Mouse (Mus musculus) G1E-ER4 (cell line): ENCODE measurements around the gene Cage1. TPM values are rescaled to one million over a fixed set of nuclear protein-coding genes. Genes with fewer than 3 reads are reported as not detected.

Experiments used
- GATA1 ChIP-seq: IDR thresholded peaks from one replicate; pipeline ENCODE4 v1.8.0; 2012; ENCODE audit warnings: low read length, inconsistent platforms
- polyA plus RNA-seq: library from polyadenylated mRNA; stranded (reverse); fragments of >175 nt; gene quantifications from 2 replicates; pipeline ENCODE4 v1.2.3, GENCODE M21; 2012

Cage1 gene
- 0.19 and 0.27 TPM in 2 replicates for polyA plus RNA-seq

- no peak for TF ChIP-seq GATA1
These were observed at the start of gene Cage1 for GRCm38 (mm10) chr13:38037044-38037687. Gene Cage1 (minus strand): TSS chr13:38037069.

GRCm38 (mm10) chr13:38081161-38081560 is 44.3 kb upstream of the Cage1 start:
- TF ChIP-seq GATA1 = no peak

GRCm38 (mm10) chr13:38080725-38081124 is 43.9 kb upstream of the Cage1 start:
- TF ChIP-seq GATA1 = no peak

GRCm38 (mm10) chr13:38080014-38080413 is 43.1 kb upstream of the Cage1 start:
- TF ChIP-seq GATA1 = no peak

GRCm38 (mm10) chr13:38079366-38079765 is 42.5 kb upstream of the Cage1 start:
- TF ChIP-seq GATA1 = no peak

GRCm38 (mm10) chr13:38078836-38079235 is 42.0 kb upstream of the Cage1 start:
- TF ChIP-seq GATA1 = no peak

GRCm38 (mm10) chr13:38077113-38077512 is 40.2 kb upstream of the Cage1 start:
- no peak for TF ChIP-seq GATA1

- no peak for TF ChIP-seq GATA1
These were observed 37.5 kb upstream of the Cage1 start for GRCm38 (mm10) chr13:38074404-38074803.

- TF ChIP-seq GATA1 = peak; percentile 51
These were observed 36.8 kb upstream of the Cage1 start for GRCm38 (mm10) chr13:38073374-38074307.

GRCm38 (mm10) chr13:38070945-38071344 is 34.1 kb upstream of the Cage1 start:
- TF ChIP-seq GATA1 = no peak

- no peak for TF ChIP-seq GATA1
These were observed 28.2 kb upstream of the Cage1 start for GRCm38 (mm10) chr13:38064854-38065663.

GRCm38 (mm10) chr13:38062678-38063077 is 25.8 kb upstream of the Cage1 start:
- no peak for TF ChIP-seq GATA1

GRCm38 (mm10) chr13:38049888-38050287 is 13.0 kb upstream of the Cage1 start:
- no peak for TF ChIP-seq GATA1

GRCm38 (mm10) chr13:38037811-38038210 is 942 bp upstream of the Cage1 start:
- no peak for TF ChIP-seq GATA1

GRCm38 (mm10) chr13:38036343-38037043 is 376 bp downstream of the Cage1 start, which contains the start of gene Riok1:
Gene Riok1 (plus strand): TSS chr13:38036995.
- no peak for TF ChIP-seq GATA1

GRCm38 (mm10) chr13:38028407-38028806 is 8.5 kb downstream of the Cage1 start:
- TF ChIP-seq GATA1 = no peak
